In the genomic region with DNA sequence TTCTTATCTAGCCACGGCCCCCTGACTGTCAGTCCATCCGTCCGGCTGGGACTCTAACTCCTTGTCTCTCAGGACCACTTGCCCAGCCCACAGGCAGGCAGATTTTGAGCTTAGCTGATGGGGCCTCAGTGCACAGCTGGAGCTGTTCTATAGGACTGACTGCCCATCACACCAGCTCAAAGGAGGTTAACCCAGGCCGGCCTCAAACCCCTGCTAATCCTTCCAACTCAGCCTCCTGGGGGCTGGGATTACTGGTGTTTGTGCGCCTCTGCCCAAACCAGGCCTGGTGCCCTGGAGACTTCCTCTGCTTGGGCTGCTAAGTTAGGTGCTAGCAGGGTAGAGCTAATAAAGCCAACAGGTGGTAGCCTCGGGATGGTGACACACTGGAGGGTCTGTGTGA, we compare ENCODE assay signal across 9 mouse cellular contexts. TPM values are rescaled to one million over a fixed set of nuclear protein-coding genes. Genes with fewer than 3 reads are reported as not detected.
DNase-seq lines count a peak whose midpoint lies in the region; ATAC-seq lines count a peak whose summit lies in the region.
"Had no signal": no experiment of that assay in that cellular context is flagged by ENCODE, and none has a peak within 500 bp of the region (broad histone marks: within the 10 kb centered on the region; RNA-seq: fewer than 3 reads in every experiment).

No protein-coding gene starts in this region.

- H3K27me3 ChIP-seq in lung, embryonic 15.5 days, result no peaks in the 10 kb centered on the region
- H3K27me3 ChIP-seq in forebrain, embryonic 11.5 days (ENCODE audit: control insufficient read depth, insufficient read depth, low read length), result no peaks in the 10 kb centered on the region
- no peaks in the 10 kb centered on the region for H3K27me3 ChIP-seq in limb, embryonic 10.5 days (ENCODE audit: low read depth, poor library complexity, severe bottlenecking)
- H3K27me3 ChIP-seq in neural tube, embryonic 15.5 days (replicated peaks), result no peaks in the 10 kb centered on the region

- H3K4me2 ChIP-seq in lung, embryonic 15.5 days, result no peak overlapping the region
- H3K4me2 ChIP-seq in forebrain, embryonic 11.5 days (ENCODE audit: low read depth, low read length, severe bottlenecking), result no peak overlapping the region
- H3K4me2 ChIP-seq in neural tube, embryonic 15.5 days, result no peak overlapping the region

- WGBS in lung, embryonic 15.5 days, result 48% methylated on average over 6 of the region's 6 CpGs
- WGBS in forebrain, embryonic 11.5 days, result 22% methylated on average over 6 of the region's 6 CpGs
- 51% methylated on average over 6 of the region's 6 CpGs for whole genome bisulfite sequencing in limb, embryonic 10.5 days
- 54% methylated on average over 6 of the region's 6 CpGs for WGBS in neural tube, embryonic 15.5 days

- no peak overlapping the region for H3K9ac ChIP-seq in lung, embryonic 15.5 days
- H3K9ac ChIP-seq in forebrain, embryonic 11.5 days (ENCODE audit: low read length), result peak overlapping the region; percentile 62
- H3K9ac ChIP-seq in neural tube, embryonic 15.5 days (replicated peaks), result no peak overlapping the region

- peaks cover 78% of the 10 kb centered on the region for H3K4me1 ChIP-seq in lung, embryonic 15.5 days
- peaks cover 30% of the 10 kb centered on the region for H3K4me1 ChIP-seq in forebrain, embryonic 11.5 days (replicated peaks; ENCODE audit: control insufficient read depth, insufficient read depth, low read length)
- peaks cover 81% of the 10 kb centered on the region for H3K4me1 ChIP-seq in limb, embryonic 10.5 days
- peaks cover 61% of the 10 kb centered on the region for H3K4me1 ChIP-seq in neural tube, embryonic 15.5 days

- H3K36me3 ChIP-seq in lung, embryonic 15.5 days, result peaks cover 49% of the 10 kb centered on the region
- H3K36me3 ChIP-seq in forebrain, embryonic 11.5 days (ENCODE audit: control insufficient read depth, insufficient read depth, low read length), result peaks cover 2% of the 10 kb centered on the region; the same call in 1 of the 2 replicates
- peaks cover 90% of the 10 kb centered on the region for H3K36me3 ChIP-seq in limb, embryonic 10.5 days
- H3K36me3 ChIP-seq in neural tube, embryonic 15.5 days, result peaks cover 52% of the 10 kb centered on the region

- DNase-seq in lung, postnatal 4 days, result no peak
- DNase-seq in forebrain, embryonic 11.5 days (ENCODE audit: low spot score), result no peak
- DNase-seq in limb, embryonic 10.5 days (ENCODE audit: low spot score), result no peak
- no peak for DNase-seq in urinary bladder, postnatal 14 days (ENCODE audit: low spot score)
- no peak for DNase-seq in B cell, adult 2 months
- DNase-seq: right cerebral cortex, postnatal 4 days had no signal

- no peak for ATAC-seq in lung, embryonic 15.5 days (ENCODE audit: borderline replicate concordance, extremely low read depth, low FRiP score, low TSS enrichment)
- ATAC-seq in forebrain, embryonic 11.5 days (replicated peaks; ENCODE audit: low FRiP score), result peak; percentile 16; the same call in 1 of the 2 replicates
- ATAC-seq in neural tube, embryonic 15.5 days (ENCODE audit: low FRiP score), result no peak

- no peaks in the 10 kb centered on the region for H3K9me3 ChIP-seq in lung, embryonic 15.5 days
- no peaks in the 10 kb centered on the region for H3K9me3 ChIP-seq in forebrain, embryonic 11.5 days (ENCODE audit: control insufficient read depth, low read length)
- no peaks in the 10 kb centered on the region for H3K9me3 ChIP-seq in limb, embryonic 10.5 days (replicated peaks)
- H3K9me3 ChIP-seq in neural tube, embryonic 15.5 days (replicated peaks), result no peaks in the 10 kb centered on the region

- H3K27ac ChIP-seq in lung, embryonic 15.5 days, result peak overlapping the region; percentile 79
- H3K27ac ChIP-seq in forebrain, embryonic 11.5 days (ENCODE audit: low read depth, low read length), result peak overlapping the region; percentile 78; the same call in 1 of the 2 replicates
- peak overlapping the region; percentile 94 for H3K27ac ChIP-seq in limb, embryonic 10.5 days
- H3K27ac ChIP-seq in neural tube, embryonic 15.5 days (replicated peaks), result peak overlapping the region; percentile 61

- no peak overlapping the region for H3K4me3 ChIP-seq in lung, embryonic 15.5 days
- H3K4me3 ChIP-seq in forebrain, embryonic 11.5 days (ENCODE audit: low read depth, low read length), result no peak overlapping the region
- peak overlapping the region; percentile 29; the same call in 1 of the 2 replicates for H3K4me3 ChIP-seq in limb, embryonic 10.5 days
- H3K4me3 ChIP-seq in neural tube, embryonic 15.5 days (replicated peaks), result no peak overlapping the region
- H3K4me3 ChIP-seq: erythroblast, embryonic 14.5 days had no signal

RNA-seq across cellular contexts. Expression of gene Lasp1, which starts 19.2 kb away (rescaled TPM):
- 153 and 160 TPM in 2 replicates for polyA plus RNA-seq in lung, embryonic 15.5 days (2015; fragmentation: Nextera tagmentation; extraction: Ambion mirVana)
- 77.6 and 77.8 TPM in 2 replicates for polyA plus RNA-seq in forebrain, embryonic 11.5 days (2014; fragmentation: Nextera tagmentation; extraction: Ambion mirVana)
- polyA plus RNA-seq in limb, embryonic 10.5 days (2016; fragmentation: Nextera tagmentation; extraction: Ambion mirVana), result 90.0 and 110 TPM in 2 replicates
- polyA plus RNA-seq in neural tube, embryonic 15.5 days (2015; fragmentation: Nextera tagmentation; extraction: Ambion mirVana), result 136 and 143 TPM in 2 replicates

RNA-seq across cellular contexts. Expression of gene B230217C12Rik, which starts 22.6 kb away (rescaled TPM):
- polyA plus RNA-seq in lung, embryonic 15.5 days (2015; fragmentation: Nextera tagmentation; extraction: Ambion mirVana), result 4.2 and 4.4 TPM in 2 replicates
- 13.3 and 17.7 TPM in 2 replicates for polyA plus RNA-seq in forebrain, embryonic 11.5 days (2014; fragmentation: Nextera tagmentation; extraction: Ambion mirVana)
- polyA plus RNA-seq in limb, embryonic 10.5 days (2016; fragmentation: Nextera tagmentation; extraction: Ambion mirVana), result 10.9 and 14.0 TPM in 2 replicates
- 41.8 and 47.2 TPM in 2 replicates for polyA plus RNA-seq in neural tube, embryonic 15.5 days (2015; fragmentation: Nextera tagmentation; extraction: Ambion mirVana)
- polyA plus RNA-seq: erythroblast, embryonic 14.5 days had no signal

RNA-seq across cellular contexts. Expression of gene Rpl23, which starts 35.8 kb away (rescaled TPM):
- 457 and 490 TPM in 2 replicates for polyA plus RNA-seq in lung, embryonic 15.5 days (2015; fragmentation: Nextera tagmentation; extraction: Ambion mirVana)
- polyA plus RNA-seq in forebrain, embryonic 11.5 days (2014; fragmentation: Nextera tagmentation; extraction: Ambion mirVana), result 400 and 454 TPM in 2 replicates
- 449 and 506 TPM in 2 replicates for polyA plus RNA-seq in limb, embryonic 10.5 days (2016; fragmentation: Nextera tagmentation; extraction: Ambion mirVana)
- 314 and 372 TPM in 2 replicates for polyA plus RNA-seq in neural tube, embryonic 15.5 days (2015; fragmentation: Nextera tagmentation; extraction: Ambion mirVana)

RNA-seq across cellular contexts. Expression of gene 1700001P01Rik, which starts 42.3 kb away (rescaled TPM):
- 0.85 TPM in 1 of 2 replicates, not detected in the other for polyA plus RNA-seq in lung, embryonic 15.5 days (2015; fragmentation: Nextera tagmentation; extraction: Ambion mirVana)
- polyA plus RNA-seq in forebrain, embryonic 11.5 days (2014; fragmentation: Nextera tagmentation; extraction: Ambion mirVana), result 0.44 TPM in 1 of 2 replicates, not detected in the other
- polyA plus RNA-seq in limb, embryonic 10.5 days (2016; fragmentation: Nextera tagmentation; extraction: Ambion mirVana), result 0.43 and 0.74 TPM in 2 replicates
- 0.63 and 0.88 TPM in 2 replicates for polyA plus RNA-seq in neural tube, embryonic 15.5 days (2015; fragmentation: Nextera tagmentation; extraction: Ambion mirVana)
- polyA plus RNA-seq: erythroblast, embryonic 14.5 days had no signal

RNA-seq across cellular contexts. Expression of gene Cwc25, which starts 51.6 kb away (rescaled TPM):
- polyA plus RNA-seq in lung, embryonic 15.5 days (2015; fragmentation: Nextera tagmentation; extraction: Ambion mirVana), result 15.6 and 18.5 TPM in 2 replicates
- polyA plus RNA-seq in forebrain, embryonic 11.5 days (2014; fragmentation: Nextera tagmentation; extraction: Ambion mirVana), result 16.3 and 19.5 TPM in 2 replicates
- polyA plus RNA-seq in limb, embryonic 10.5 days (2016; fragmentation: Nextera tagmentation; extraction: Ambion mirVana), result 17.8 and 21.6 TPM in 2 replicates
- polyA plus RNA-seq in neural tube, embryonic 15.5 days (2015; fragmentation: Nextera tagmentation; extraction: Ambion mirVana), result 16.2 and 16.4 TPM in 2 replicates
